Mouse (Mus musculus): ENCODE data around the gene Hps1. TPM values are rescaled to one million over a fixed set of nuclear protein-coding genes. Genes with fewer than 3 reads are reported as not detected.
A peak's percentile ranks its signal among the peaks of the same experiment; 100 is the strongest.
"Not testable (repeated sequence)": the region's sequence is repeated elsewhere in the genome, so short reads cannot be mapped to it uniquely, and the experiment has no call there.

The Hps1 gene
- polyA plus RNA-seq, 1 experiment: 27.3 TPM

- TF ChIP-seq CTCF (IDR thresholded peaks at IDR 0.05; ENCODE audit: extremely low read depth, insufficient read length, insufficient replicate concordance, low read depth, low read length) (no peak), POLR2A (IDR thresholded peaks at IDR 0.05; ENCODE audit: low read depth, low read length) (no peak)
- H3K27ac ChIP-seq (ENCODE audit: insufficient read depth, low read depth, low read length): no peak overlapping the region
- WGBS: 76% methylated on average over 10 of the region's 10 CpGs
- H3K36me3 ChIP-seq (ENCODE audit: control insufficient read depth, insufficient read depth, low read length): no peaks in the 10 kb centered on the region
- H3K4me1 ChIP-seq (ENCODE audit: control insufficient read depth, insufficient read depth, insufficient read length, low read length): no peaks in the 10 kb centered on the region
- H3K4me3 ChIP-seq (ENCODE audit: low read depth, low read length): no peak overlapping the region
- no peaks in the 10 kb centered on the region for H3K27me3 ChIP-seq (ENCODE audit: control insufficient read depth, insufficient read depth, low read length)
These were observed 29.7 kb upstream of the Hps1 start for GRCm38 (mm10) chr19:42809491-42809890.

- TF ChIP-seq CTCF (IDR thresholded peaks at IDR 0.05; ENCODE audit: extremely low read depth, insufficient read length, insufficient replicate concordance, low read depth, low read length) (no peak), POLR2A (IDR thresholded peaks at IDR 0.05; ENCODE audit: low read depth, low read length) (no peak)
- 46% methylated on average over 2 of the region's 2 CpGs for WGBS
- H3K36me3 ChIP-seq (ENCODE audit: control insufficient read depth, insufficient read depth, low read length): no peaks in the 10 kb centered on the region
These were observed 18.1 kb upstream of the Hps1 start for GRCm38 (mm10) chr19:42797866-42798265.

GRCm38 (mm10) chr19:42795801-42796200 is 16.0 kb upstream of the Hps1 start:
- no peak overlapping the region for H3K27ac ChIP-seq (ENCODE audit: insufficient read depth, low read depth, low read length)
- H3K36me3 ChIP-seq (ENCODE audit: control insufficient read depth, insufficient read depth, low read length): no peaks in the 10 kb centered on the region
- no peak overlapping the region for H3K4me3 ChIP-seq (ENCODE audit: low read depth, low read length)
- H3K4me1 ChIP-seq (ENCODE audit: control insufficient read depth, insufficient read depth, insufficient read length, low read length): no peaks in the 10 kb centered on the region; the same call in 1 of the 2 replicates
- WGBS: 46% methylated on average over 9 of the region's 9 CpGs
- TF ChIP-seq POLR2A (IDR thresholded peaks at IDR 0.05; ENCODE audit: low read depth, low read length): no peak
- no peak for TF ChIP-seq CTCF (IDR thresholded peaks at IDR 0.05; ENCODE audit: extremely low read depth, insufficient read length, insufficient replicate concordance, low read depth, low read length)
- 0 out of 2 replicates have a peak, but pooled peaks cover 5% of the 10 kb centered on the region for H3K27me3 ChIP-seq (ENCODE audit: control insufficient read depth, insufficient read depth, low read length)

More at GRCm38 (mm10) chr19:42797866-42798265, 18.1 kb upstream of the Hps1 start:
- H3K27ac ChIP-seq (ENCODE audit: insufficient read depth, low read depth, low read length): no peak overlapping the region
- H3K4me1 ChIP-seq (ENCODE audit: control insufficient read depth, insufficient read depth, insufficient read length, low read length): no peaks in the 10 kb centered on the region; the same call in 1 of the 2 replicates
- H3K4me3 ChIP-seq (ENCODE audit: low read depth, low read length): no peak overlapping the region
- 0 out of 2 replicates have a peak, but pooled peaks cover 5% of the 10 kb centered on the region for H3K27me3 ChIP-seq (ENCODE audit: control insufficient read depth, insufficient read depth, low read length)

GRCm38 (mm10) chr19:42794914-42795613 is 15.3 kb upstream of the Hps1 start:
- H3K4me3 ChIP-seq (ENCODE audit: low read depth, low read length): peak overlapping the region; percentile 7
- 0 out of 2 replicates have a peak, but pooled peaks cover 5% of the 10 kb centered on the region for H3K27me3 ChIP-seq (ENCODE audit: control insufficient read depth, insufficient read depth, low read length)
- TF ChIP-seq CTCF (IDR thresholded peaks at IDR 0.05; ENCODE audit: extremely low read depth, insufficient read length, insufficient replicate concordance, low read depth, low read length): peak; percentile 87; the same call in 1 of the 2 replicates
- TF ChIP-seq POLR2A (IDR thresholded peaks at IDR 0.05; ENCODE audit: low read depth, low read length): no peak
- H3K4me1 ChIP-seq (ENCODE audit: control insufficient read depth, insufficient read depth, insufficient read length, low read length): no peaks in the 10 kb centered on the region; the same call in 1 of the 2 replicates
- no peak overlapping the region for H3K27ac ChIP-seq (ENCODE audit: insufficient read depth, low read depth, low read length)
- WGBS: 3% methylated on average over 31 of the region's 31 CpGs
- no peaks in the 10 kb centered on the region for H3K36me3 ChIP-seq (ENCODE audit: control insufficient read depth, insufficient read depth, low read length)

- Histone ChIP-seq H3K27me3 (ENCODE audit: control insufficient read depth, insufficient read depth, low read length) (no peaks in the 10 kb centered on the region), H3K4me1 (ENCODE audit: control insufficient read depth, insufficient read depth, insufficient read length, low read length) (no peaks in the 10 kb centered on the region), H3K36me3 (ENCODE audit: control insufficient read depth, insufficient read depth, low read length) (no peaks in the 10 kb centered on the region), H3K4me3 (ENCODE audit: low read depth, low read length) (no peak overlapping the region), H3K27ac (ENCODE audit: insufficient read depth, low read depth, low read length) (no peak overlapping the region)
- no peak for TF ChIP-seq POLR2A (IDR thresholded peaks at IDR 0.05; ENCODE audit: low read depth, low read length)
- no peak for TF ChIP-seq CTCF (IDR thresholded peaks at IDR 0.05; ENCODE audit: extremely low read depth, insufficient read length, insufficient replicate concordance, low read depth, low read length)
- 52% methylated on average over 5 of the region's 5 CpGs for WGBS
These were observed 8.5 kb upstream of the Hps1 start for GRCm38 (mm10) chr19:42788311-42788710.

GRCm38 (mm10) chr19:42785562-42786220 is 5.9 kb upstream of the Hps1 start:
- H3K27me3 ChIP-seq (ENCODE audit: control insufficient read depth, insufficient read depth, low read length): no peaks in the 10 kb centered on the region
- WGBS: 59% methylated on average over 8 of the region's 8 CpGs
- TF ChIP-seq POLR2A (IDR thresholded peaks at IDR 0.05; ENCODE audit: low read depth, low read length) (no peak), CTCF (IDR thresholded peaks at IDR 0.05; ENCODE audit: extremely low read depth, insufficient read length, insufficient replicate concordance, low read depth, low read length) (no peak)
- H3K4me3 ChIP-seq (ENCODE audit: low read depth, low read length): no peak overlapping the region
- no peaks in the 10 kb centered on the region for H3K4me1 ChIP-seq (ENCODE audit: control insufficient read depth, insufficient read depth, insufficient read length, low read length)
- H3K27ac ChIP-seq (ENCODE audit: insufficient read depth, low read depth, low read length): no peak overlapping the region
- H3K36me3 ChIP-seq (ENCODE audit: control insufficient read depth, insufficient read depth, low read length): no peaks in the 10 kb centered on the region

GRCm38 (mm10) chr19:42785129-42785528 is 5.4 kb upstream of the Hps1 start:
- Histone ChIP-seq H3K27ac (ENCODE audit: insufficient read depth, low read depth, low read length) (no peak overlapping the region), H3K4me3 (ENCODE audit: low read depth, low read length) (no peak overlapping the region), H3K4me1 (ENCODE audit: control insufficient read depth, insufficient read depth, insufficient read length, low read length) (peaks cover under 1% of the 10 kb centered on the region; the same call in 1 of the 2 replicates), H3K27me3 (ENCODE audit: control insufficient read depth, insufficient read depth, low read length) (no peaks in the 10 kb centered on the region), H3K36me3 (ENCODE audit: control insufficient read depth, insufficient read depth, low read length) (no peaks in the 10 kb centered on the region)
- 37% methylated on average over 2 of the region's 2 CpGs for WGBS
- no peak for TF ChIP-seq POLR2A (IDR thresholded peaks at IDR 0.05; ENCODE audit: low read depth, low read length)
- no peak for TF ChIP-seq CTCF (IDR thresholded peaks at IDR 0.05; ENCODE audit: extremely low read depth, insufficient read length, insufficient replicate concordance, low read depth, low read length)

- peak overlapping the region; percentile 61; the same call in 1 of the 2 replicates for H3K27ac ChIP-seq (ENCODE audit: insufficient read depth, low read depth, low read length)
These were observed 369 bp upstream of the Hps1 start for GRCm38 (mm10) chr19:42780156-42780538.

More at GRCm38 (mm10) chr19:42780156-42780538, 369 bp upstream of the Hps1 start:
- not testable (repeated sequence) for H3K36me3 ChIP-seq (ENCODE audit: control insufficient read depth, insufficient read depth, low read length); H3K4me1 ChIP-seq (ENCODE audit: control insufficient read depth, insufficient read depth, insufficient read length, low read length); H3K27me3 ChIP-seq (ENCODE audit: control insufficient read depth, insufficient read depth, low read length)
- H3K4me3 ChIP-seq (ENCODE audit: low read depth, low read length): peak overlapping the region; percentile 87
- 50% methylated on average over 7 of the region's 7 CpGs for WGBS

Data from small intestine, adult 2 months (tissue).